Mouse (Mus musculus) heart, adult 8-10 months (tissue): ENCODE results near the gene Trim75. TPM values are rescaled to one million over a fixed set of nuclear protein-coding genes. Genes with fewer than 3 reads are reported as not detected.
A peak's percentile ranks its signal among the peaks of the same experiment; 100 is the strongest.

Source experiments
- DNase-seq: peaks from one replicate; pipeline ENCODE4 v3.0.0; 2022; ENCODE audit warnings: low spot score
- total RNA-seq, 4 experiments: library from RNA; stranded (reverse); gene quantifications; 2 replicates each; pipeline ENCODE4 v1.2.4; 2022

Gene Trim75
- total RNA-seq, 4 experiments from 2014 or later, result not detected

DNA sequence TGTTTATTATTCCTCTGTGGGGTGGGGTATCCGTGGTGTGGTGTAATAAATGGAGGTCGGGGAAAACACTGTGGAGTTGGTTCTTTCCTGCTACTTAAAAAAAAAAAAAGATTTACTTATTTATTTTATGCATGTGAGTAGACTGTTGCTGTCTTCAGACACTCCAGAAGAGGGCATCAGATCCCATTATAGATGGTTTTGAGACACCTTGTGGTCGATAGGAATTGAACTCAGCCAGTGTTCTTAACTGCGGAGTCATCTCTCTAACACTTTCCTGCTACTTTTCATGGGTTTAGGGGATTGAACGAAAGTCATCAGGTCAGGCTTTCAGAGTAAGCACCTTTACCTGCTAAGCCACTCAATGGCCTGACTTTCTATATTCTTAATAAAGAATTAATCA lies 42.8 kb downstream of the Trim75 start:
- DNase-seq, result no peak

DNA sequence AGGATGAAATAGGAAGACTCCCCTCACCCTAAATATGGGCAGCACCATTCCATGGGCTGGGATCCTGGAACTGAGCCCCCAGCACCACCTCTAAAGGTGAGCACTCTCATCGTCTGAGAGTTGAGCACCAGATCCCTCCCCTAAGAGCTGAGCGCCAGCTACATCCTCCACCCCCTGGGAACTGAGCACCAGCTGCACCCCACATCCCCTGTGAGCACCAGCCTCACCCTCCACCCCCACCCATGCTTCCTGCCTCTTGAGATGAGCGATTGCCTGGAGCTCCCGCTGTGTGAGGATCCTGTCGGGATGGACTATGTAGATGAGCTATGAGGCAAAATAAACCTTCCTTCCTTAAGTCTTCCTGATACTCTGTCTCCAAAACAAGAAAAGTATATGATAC lies 44.7 kb downstream of the Trim75 start:
- no peak for DNase-seq

DNA sequence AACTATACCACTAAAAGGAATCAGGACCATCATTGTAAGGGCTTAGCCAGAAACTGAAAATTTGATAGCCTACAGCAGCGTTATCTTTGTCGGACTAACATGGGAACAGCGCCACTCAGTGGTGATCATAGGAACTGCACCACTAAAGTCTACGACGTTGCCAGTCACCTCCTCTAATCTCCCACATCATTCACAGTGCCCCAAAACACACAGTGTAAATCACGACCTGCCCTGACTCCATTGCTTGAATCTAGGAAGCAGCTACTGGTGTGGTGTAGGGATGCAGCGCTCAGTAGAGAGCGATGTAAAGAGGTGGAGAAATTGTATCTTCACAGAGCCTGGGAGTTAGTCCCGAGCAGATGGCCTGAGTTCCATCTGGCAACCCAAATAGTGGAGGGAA lies 46.1 kb downstream of the Trim75 start:
- DNase-seq, result peak; percentile 65

DNA sequence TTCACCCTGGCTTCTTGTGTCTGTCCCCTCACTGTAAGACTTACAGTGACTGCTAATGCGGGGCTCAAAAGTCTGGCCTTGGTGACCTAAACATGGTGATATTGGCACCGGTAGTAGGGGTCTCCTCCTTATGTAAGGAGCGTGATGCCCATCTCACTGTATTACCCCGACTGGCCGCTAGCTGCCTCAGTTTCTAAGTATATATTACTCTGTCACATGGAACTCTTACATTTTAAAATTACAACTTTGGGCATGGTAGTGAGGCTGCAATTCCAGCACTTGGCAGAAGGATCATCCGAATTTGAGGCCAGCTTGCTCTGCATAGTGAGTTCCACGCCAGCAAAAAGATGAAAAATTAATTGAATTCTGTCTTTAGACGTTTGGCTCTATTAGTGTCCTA lies 46.6 kb downstream of the Trim75 start:
- no peak for DNase-seq

DNA sequence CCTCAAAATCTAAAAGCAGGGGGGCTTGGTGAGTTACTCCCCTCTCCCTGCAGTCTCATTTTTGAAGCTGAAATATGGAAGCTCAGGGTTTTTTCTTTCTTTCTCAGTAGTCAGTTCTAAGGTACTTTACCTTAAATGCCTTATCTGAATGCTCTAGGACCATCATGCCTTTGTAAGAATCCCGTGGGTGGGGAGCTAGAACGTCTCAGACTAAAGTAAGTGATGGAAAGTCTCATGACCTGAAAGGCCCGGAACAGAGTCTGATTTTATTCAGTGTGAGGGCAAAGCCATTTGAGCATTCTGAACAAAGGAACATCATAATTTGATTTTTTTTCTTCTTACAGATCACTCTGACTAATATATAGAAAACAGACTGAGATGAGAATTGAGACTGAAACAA lies 52.6 kb downstream of the Trim75 start:
- DNase-seq, result no peak

Other genes starting within 250 kb of the Trim75 start
- 10 to 100 TPM; 17.2 to 18.3 (median 17.6) TPM for gene Klhl2, start 137.8 kb downstream of the Trim75 start, total RNA-seq
- 10 to 100 TPM; 23.7 to 29.5 (median 28.3) TPM for gene Tmem192, start 40.6 kb downstream of the Trim75 start, total RNA-seq
- not detected for gene Trim61, start 30.7 kb upstream of the Trim75 start, total RNA-seq
- gene Trim60, start 30.8 kb upstream of the Trim75 start, total RNA-seq, result not detected
- not detected for gene Apela, start 49.5 kb upstream of the Trim75 start, total RNA-seq
- not detected for gene Gm10663, start 87.2 kb upstream of the Trim75 start, total RNA-seq
- gene BC030870, start 141.7 kb upstream of the Trim75 start, total RNA-seq, result not detected